Mouse (Mus musculus): ENCODE results near the gene Dennd6b.

The Dennd6b gene

GRCm38 (mm10) chr15:89181561-89182270 is 14.6 kb downstream of the Dennd6b start:
- no peak for DNase-seq

- peak; percentile 83 for DNase-seq
Observed at GRCm38 (mm10) chr15:89180571-89181229, 15.6 kb downstream of the Dennd6b start, which contains the start of gene Plxnb2. Plxnb2 (minus strand) TSS chr15:89180788.

GRCm38 (mm10) chr15:89180081-89180541 is 16.2 kb downstream of the Dennd6b start:
- DNase-seq: peak; percentile 40

- no peak for DNase-seq
Observed at GRCm38 (mm10) chr15:89179630-89179964, 16.7 kb downstream of the Dennd6b start.

- DNase-seq: peak; percentile 89
Observed at GRCm38 (mm10) chr15:89178954-89179629, 17.2 kb downstream of the Dennd6b start.

- no peak for DNase-seq
Observed at GRCm38 (mm10) chr15:89178260-89178860, 17.9 kb downstream of the Dennd6b start.

- peak; percentile 49 for DNase-seq
Observed at GRCm38 (mm10) chr15:89177576-89178259, 18.6 kb downstream of the Dennd6b start.

GRCm38 (mm10) chr15:89177121-89177520 is 19.2 kb downstream of the Dennd6b start:
- DNase-seq: peak; percentile 95

GRCm38 (mm10) chr15:89175411-89176155 is 20.7 kb downstream of the Dennd6b start:
- DNase-seq: no peak

GRCm38 (mm10) chr15:89174889-89175339 is 21.4 kb downstream of the Dennd6b start:
- DNase-seq: no peak

- DNase-seq: peak; percentile 78
Observed at GRCm38 (mm10) chr15:89173906-89174214, 22.4 kb downstream of the Dennd6b start.

- peak; percentile 51 for DNase-seq
Observed at GRCm38 (mm10) chr15:89173024-89173905, 23.0 kb downstream of the Dennd6b start.

GRCm38 (mm10) chr15:89172276-89172935 is 23.9 kb downstream of the Dennd6b start:
- DNase-seq: no peak

- no peak for DNase-seq
Observed at GRCm38 (mm10) chr15:89171526-89172051, 24.7 kb downstream of the Dennd6b start.

GRCm38 (mm10) chr15:89170102-89170501 is 26.2 kb downstream of the Dennd6b start:
- peak; percentile 73 for DNase-seq

GRCm38 (mm10) chr15:89169431-89169830 is 26.9 kb downstream of the Dennd6b start:
- DNase-seq: peak; percentile 94

GRCm38 (mm10) chr15:89168922-89169321 is 27.4 kb downstream of the Dennd6b start:
- no peak for DNase-seq

GRCm38 (mm10) chr15:89165478-89165877 is 30.8 kb downstream of the Dennd6b start:
- DNase-seq: no peak

- peak; percentile 67 for DNase-seq
Observed at GRCm38 (mm10) chr15:89161397-89161796, 34.9 kb downstream of the Dennd6b start.

- no peak for DNase-seq
Observed at GRCm38 (mm10) chr15:89158516-89158915, 37.8 kb downstream of the Dennd6b start.
